Mouse (Mus musculus): ENCODE measurements around the gene Epha6. TPM values are rescaled to one million over a fixed set of nuclear protein-coding genes. Genes with fewer than 3 reads are reported as not detected.
"Not testable (repeated sequence)": the region's sequence is repeated elsewhere in the genome, so short reads cannot be mapped to it uniquely, and the experiment has no call there.

Epha6 gene
- total RNA-seq, 2 experiments from 2014 or later = not detected

GRCm38 (mm10) chr16:60006857-60007568 lies 598.3 kb downstream of the Epha6 start:
- intact Hi-C loops (cut with DNase I) = no loop called here
- DNase-seq = no peak

DNA sequence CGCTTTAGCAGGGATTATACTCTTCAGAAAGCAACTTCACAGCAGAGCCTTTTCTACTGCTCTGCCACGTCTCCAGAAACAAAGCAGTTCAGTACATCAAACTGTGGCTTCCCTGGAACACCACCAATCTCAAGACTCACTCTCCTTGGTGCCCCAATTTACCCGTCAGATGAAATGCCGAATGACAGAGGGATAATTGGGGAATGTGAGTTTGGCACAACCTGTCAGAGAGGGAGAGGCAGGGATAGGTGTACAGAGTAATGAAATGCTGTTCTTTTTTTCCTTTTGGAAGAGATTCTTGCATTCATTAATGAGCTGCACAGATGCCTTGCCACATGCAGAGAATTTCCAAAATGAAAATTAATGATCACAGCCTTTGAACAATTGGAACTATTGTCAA lies 635.5 kb downstream of the Epha6 start:
- intact Hi-C loops (cut with DNase I) = no loop called here
- no peak for DNase-seq

GRCm38 (mm10) chr16:59955731-59956130 lies 649.6 kb downstream of the Epha6 start:
- intact Hi-C loops (cut with DNase I) = no loop called here
- DNase-seq = no peak

GRCm38 (mm10) chr16:59923696-59924095 lies 681.6 kb downstream of the Epha6 start:
- DNase-seq = no peak
- intact Hi-C loops (cut with DNase I) = no loop called here

DNA sequence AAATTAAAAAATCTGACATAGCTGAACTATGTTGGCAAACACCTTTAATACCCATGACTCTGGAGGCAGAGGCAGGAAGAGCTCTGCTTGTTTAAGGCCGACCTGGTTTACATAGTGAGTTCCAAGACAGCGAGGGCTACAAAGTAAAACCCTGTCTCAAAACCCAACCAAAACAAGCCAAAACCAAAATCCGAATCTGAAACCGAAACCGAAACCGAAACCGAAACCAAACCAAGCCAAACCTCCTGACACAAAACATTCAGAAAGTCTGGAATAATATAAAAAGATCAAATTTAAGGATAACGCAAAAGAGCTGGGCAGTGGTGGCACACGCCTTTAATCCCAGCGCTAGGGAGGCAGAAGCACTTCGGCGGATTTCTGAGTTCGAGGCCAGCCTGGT lies 725.3 kb downstream of the Epha6 start:
- intact Hi-C loops (cut with DNase I) = no loop called here
- no peak for DNase-seq

DNA sequence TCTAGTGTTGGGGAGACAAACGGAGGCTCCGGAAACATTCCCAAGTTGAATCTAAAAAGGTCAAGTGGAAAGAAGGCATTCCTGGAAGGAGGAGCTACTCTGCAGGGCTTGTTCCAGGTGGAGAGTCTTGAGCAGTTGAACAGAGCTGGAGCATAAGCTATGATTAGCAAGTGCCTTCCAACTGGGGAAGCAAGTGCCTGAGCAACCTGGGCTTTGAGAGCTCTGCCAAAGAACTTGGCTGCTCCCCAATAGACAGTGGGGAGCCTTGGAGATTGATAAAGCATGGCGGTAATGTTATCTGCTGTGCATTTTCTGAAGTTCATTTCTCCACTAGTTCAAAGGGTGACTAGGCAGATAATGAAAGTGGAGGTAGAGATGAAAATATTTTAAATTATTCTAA lies 733.5 kb downstream of the Epha6 start:
- DNase-seq = no peak
- intact Hi-C loops (cut with DNase I) = no loop called here

DNA sequence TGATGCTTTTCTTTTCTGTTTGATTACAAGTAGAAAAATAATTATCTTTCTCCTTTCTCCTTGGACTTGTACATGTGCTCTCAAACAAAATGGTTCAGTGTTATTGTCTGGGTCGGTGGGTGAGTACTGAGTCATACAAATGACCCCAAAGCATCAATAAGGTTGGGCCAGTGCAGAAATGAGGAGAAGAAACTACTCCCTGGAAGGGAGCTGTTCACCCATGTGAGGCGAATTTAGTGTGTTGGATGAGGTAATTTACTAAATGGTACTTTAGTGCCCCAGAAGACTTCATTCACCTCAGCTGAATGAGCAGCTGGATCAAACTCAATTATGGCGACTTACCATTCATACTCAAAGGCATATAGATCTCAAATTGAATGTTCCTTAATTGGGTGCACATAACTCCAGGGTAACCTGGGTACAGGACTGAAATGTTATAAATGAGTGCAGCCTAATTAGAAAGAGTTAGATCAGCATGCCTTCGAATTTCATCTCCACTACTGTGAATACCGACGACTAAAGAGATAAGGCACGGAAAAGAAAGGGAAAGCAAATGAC lies 751.1 kb downstream of the Epha6 start:
- intact Hi-C loops (cut with DNase I) = no loop called here

GRCm38 (mm10) chr16:59852689-59853088 lies 752.6 kb downstream of the Epha6 start:
- intact Hi-C loops (cut with DNase I) = no loop called here
- DNase-seq = no peak

More for the DNA sequence above, 751.1 kb downstream of the Epha6 start:
- no peak for DNase-seq

GRCm38 (mm10) chr16:59846574-59846973 lies 758.8 kb downstream of the Epha6 start:
- intact Hi-C loops (cut with DNase I) = no loop called here
- peak in 1 of 2 experiments; percentile 4 for DNase-seq

GRCm38 (mm10) chr16:59836778-59837177 lies 768.6 kb downstream of the Epha6 start:
- intact Hi-C loops (cut with DNase I) = no loop called here
- DNase-seq = no peak

DNA sequence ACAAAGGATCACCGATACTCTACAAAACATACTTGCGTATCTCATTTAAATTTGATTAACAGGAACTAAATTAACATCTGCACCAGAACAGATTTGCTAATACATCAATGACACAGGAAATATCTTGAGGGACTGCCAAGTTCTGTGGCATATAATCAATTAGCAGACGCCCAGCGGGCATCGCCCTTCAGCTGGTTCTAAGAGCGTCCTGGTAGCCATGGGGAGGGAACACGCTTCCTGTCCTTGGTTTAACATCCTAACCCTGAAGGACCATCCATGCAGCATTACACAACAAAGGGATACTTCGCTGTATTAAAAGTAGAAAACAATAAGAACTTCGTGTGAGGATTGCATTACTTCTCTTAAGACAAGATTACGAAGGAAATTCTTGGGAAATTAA lies 769.0 kb downstream of the Epha6 start:
- no peak for DNase-seq
- intact Hi-C loops (cut with DNase I) = no loop called here

- intact Hi-C loops (cut with DNase I) = no loop called here
- no peak for DNase-seq
Measured at GRCm38 (mm10) chr16:59832468-59832867, 772.9 kb downstream of the Epha6 start.

DNA sequence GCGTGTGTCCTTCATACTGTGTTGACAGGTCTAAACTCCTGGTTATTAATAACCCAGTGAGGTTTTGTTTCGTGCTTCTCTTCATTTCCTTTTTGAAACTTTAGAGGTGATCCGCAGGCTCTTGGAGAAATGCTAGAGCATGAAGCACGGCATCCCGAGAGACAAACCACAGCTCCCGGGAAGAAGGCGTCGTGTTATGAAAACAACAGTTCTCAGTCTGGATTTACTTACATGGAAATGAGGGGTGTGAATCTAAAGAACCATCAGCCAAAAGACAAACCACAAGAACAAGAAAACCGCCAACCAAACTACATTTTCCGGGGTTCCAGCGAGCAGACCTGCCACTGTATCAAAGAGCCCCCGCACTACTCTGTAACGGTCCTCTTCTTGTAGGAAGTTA lies 775.7 kb downstream of the Epha6 start:
- DNase-seq = no peak
- intact Hi-C loops (cut with DNase I) = no loop called here

GRCm38 (mm10) chr16:59799790-59800189 lies 805.5 kb downstream of the Epha6 start:
- intact Hi-C loops (cut with DNase I); DNase-seq: not testable (repeated sequence)

DNA sequence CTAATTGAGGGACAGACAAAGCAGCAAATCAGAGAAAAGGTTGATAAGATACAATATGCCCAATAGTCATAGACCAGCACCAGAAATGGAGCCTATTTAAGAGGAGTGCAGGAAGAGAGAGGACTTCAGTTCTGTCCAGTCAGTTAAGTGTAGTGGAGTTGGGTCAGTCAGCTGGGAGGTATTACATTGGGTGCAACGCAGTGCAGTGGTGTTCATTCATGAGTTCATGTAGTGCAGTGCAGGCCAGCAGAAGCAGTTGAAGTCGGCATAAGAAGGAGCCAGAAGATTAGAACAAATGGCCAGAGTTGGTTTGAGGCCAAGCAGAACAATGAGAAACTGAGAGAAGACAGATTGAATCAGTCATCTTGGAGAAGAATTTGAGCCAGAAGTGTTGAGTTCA lies 833.0 kb downstream of the Epha6 start:
- intact Hi-C loops (cut with DNase I) = no loop called here
- DNase-seq = no peak

DNA sequence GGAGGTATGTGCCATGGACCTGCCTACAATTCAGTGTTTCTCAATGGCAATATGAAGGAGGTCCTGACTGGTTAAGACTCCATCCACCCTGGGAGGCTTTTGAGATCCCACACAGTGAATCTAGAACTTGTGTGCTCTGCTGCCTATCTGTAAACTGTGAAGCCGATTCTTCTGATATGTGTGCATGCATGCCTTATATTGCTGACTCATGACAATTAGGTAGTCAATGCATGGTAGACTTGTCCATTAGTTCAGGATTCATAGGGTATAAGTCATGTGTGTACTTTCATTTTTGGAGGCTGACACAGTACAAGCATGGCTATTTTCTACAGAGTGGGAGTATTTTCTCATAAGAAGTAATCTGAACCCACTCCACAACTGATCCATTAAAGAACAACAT lies 834.9 kb downstream of the Epha6 start:
- intact Hi-C loops (cut with DNase I) = no loop called here
- DNase-seq = no peak

DNA sequence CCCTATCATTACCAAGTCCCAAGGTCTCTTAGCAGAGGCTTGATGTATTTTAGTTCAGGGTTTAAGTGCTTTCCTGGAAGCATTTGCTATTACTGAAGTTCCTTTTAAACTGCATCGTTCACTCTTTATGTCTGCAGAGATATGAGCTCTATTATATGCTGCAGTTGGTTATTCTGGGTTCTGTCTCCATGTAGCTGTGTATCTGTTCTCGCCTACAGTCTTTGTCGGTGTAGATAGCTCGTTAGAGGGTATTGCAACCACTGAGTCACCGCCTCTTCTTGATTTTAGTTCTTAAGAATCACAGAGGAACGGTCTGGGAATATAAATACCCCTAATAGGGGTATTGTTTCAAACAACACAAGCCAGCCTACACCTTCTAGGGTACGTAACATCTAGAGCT lies 835.4 kb downstream of the Epha6 start:
- intact Hi-C loops (cut with DNase I) = no loop called here

GRCm38 (mm10) chr16:59760875-59761274 lies 844.5 kb downstream of the Epha6 start:
- intact Hi-C loops (cut with DNase I) = no loop called here
- DNase-seq = no peak

More for the DNA sequence above, 835.4 kb downstream of the Epha6 start:
- no peak for DNase-seq

GRCm38 (mm10) chr16:59750905-59751304 lies 854.4 kb downstream of the Epha6 start:
- no peak for DNase-seq
- intact Hi-C loops (cut with DNase I) = no loop called here

GRCm38 (mm10) chr16:59743669-59744068 lies 861.7 kb downstream of the Epha6 start:
- no peak for DNase-seq
- intact Hi-C loops (cut with DNase I) = no loop called here

DNA sequence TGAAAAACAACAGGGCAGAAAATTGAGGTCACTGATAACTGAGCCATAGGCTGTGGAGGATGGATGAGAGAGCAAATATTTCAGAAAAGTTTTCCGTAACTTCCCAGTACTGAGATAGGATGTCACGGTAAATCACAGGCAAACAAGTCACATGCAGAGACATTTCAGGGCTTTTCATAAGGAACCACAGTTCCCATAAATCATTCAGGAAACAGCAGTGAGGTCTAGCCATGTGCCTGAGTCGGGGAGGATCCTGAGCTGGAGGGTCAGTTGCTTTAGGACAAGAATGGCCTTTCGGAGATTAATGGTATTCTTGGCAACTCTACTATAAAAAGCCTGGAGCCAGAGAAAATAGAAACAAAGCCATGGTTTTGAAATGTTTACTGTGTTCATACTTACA lies 889.8 kb downstream of the Epha6 start:
- intact Hi-C loops (cut with DNase I) = no loop called here
- no peak for DNase-seq

GRCm38 (mm10) chr16:59693230-59693629 lies 912.1 kb downstream of the Epha6 start:
- DNase-seq = no peak
- intact Hi-C loops (cut with DNase I) = no loop called here

- DNase-seq = no peak
- intact Hi-C loops (cut with DNase I) = no loop called here
Measured at GRCm38 (mm10) chr16:59689120-59689519, 916.2 kb downstream of the Epha6 start.
